Mouse (Mus musculus): ENCODE data around the gene Srsf5. TPM values are rescaled to one million over a fixed set of nuclear protein-coding genes. Genes with fewer than 3 reads are reported as not detected.
"Not testable (repeated sequence)": the region's sequence is repeated elsewhere in the genome, so short reads cannot be mapped to it uniquely, and the experiment has no call there.

The Srsf5 gene
- polyA plus RNA-seq, 1 experiment from 2014 or later, result 287 TPM

DNA sequence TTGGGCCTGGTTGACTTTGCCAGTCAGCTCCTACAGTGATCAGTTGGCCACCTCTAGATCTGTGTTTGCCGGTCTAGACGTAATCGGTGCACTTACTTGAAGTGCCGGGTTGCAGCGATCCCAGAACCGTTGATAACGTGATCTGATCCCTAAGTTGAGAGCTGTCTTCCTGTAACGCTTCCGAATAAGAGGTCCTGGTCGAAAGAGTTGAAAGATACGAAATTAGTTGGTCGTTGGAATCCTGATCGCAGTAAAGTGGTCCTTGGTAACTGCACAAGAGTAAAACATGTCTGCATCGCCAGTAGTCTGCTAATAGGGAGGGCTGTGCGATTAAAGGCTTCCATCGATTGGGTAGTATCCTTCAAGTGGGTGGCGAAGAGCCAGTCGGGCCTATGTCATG, 2.9 kb downstream of the Srsf5 start:
- H3K36me3 ChIP-seq (replicated peaks), result peaks cover 64% of the 10 kb centered on the region
- H3K27me3 ChIP-seq, result no peaks in the 10 kb centered on the region
- no peak for ATAC-seq (ENCODE audit: insufficient read depth)
- peaks cover 55% of the 10 kb centered on the region for H3K4me1 ChIP-seq (replicated peaks)
- no peak overlapping the region for H3K27ac ChIP-seq (replicated peaks)
- H3K4me3 ChIP-seq (replicated peaks), result 0 out of 2 replicates have a peak overlapping the region, but pooled peaks have one; percentile 4
- H3K9ac ChIP-seq, result 0 out of 2 replicates have a peak overlapping the region, but pooled peaks have one; percentile 12
- H3K9me3 ChIP-seq (replicated peaks), result no peaks in the 10 kb centered on the region
- WGBS (ENCODE audit: insufficient replicate concordance), result 92% methylated on average over 18 of the region's 18 CpGs
- H3K4me2 ChIP-seq, result no peak overlapping the region; the same call in 1 of the 2 replicates

DNA sequence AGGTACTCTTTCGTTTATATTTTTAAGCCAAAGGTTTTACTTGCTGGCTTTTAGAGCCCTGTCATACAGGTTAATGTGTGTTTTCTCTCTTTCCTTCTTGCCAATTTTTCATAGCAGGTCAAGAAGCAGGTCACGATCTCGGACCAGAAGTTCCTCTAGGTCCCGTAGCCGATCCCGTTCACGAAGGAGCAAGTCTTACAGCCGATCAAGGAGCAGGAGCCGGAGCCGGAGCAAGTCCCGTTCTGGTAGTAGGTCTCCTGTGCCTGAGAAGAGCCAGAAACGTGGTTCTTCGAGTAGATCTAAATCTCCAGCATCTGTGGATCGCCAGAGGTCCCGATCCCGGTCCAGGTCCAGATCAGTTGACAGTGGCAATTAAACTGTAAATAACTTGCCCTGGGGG, 4.3 kb downstream of the Srsf5 start:
- not testable (repeated sequence) for ATAC-seq (ENCODE audit: insufficient read depth)

DNA sequence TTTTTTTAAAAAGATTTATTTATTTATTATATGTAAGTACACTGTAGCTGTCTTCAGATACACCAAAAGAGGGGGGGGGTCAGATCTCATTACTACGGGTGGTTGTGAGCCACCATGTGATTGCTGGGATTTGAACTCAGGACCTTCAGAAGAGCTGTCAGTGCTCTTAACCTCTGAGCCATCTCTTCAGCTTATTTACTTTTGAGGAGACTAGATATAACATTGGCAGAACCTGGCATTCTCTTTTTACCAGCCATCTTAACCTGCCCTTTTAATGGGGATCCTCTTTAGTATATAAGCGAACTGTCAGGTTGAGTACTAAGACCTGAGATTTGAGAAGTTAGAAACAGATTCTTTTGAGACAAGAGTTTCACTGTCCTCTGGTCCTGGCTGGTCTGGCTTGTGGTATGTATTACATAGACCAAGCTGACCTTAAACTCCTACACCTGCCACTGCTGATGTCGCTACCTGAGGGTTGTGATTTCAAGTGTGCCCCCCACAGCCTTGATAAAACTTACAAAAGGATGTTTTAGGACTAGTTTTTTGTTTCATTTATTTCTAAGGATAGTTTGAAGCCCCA, 6.4 kb downstream of the Srsf5 start:
- H3K9me3 ChIP-seq (replicated peaks), result no peaks in the 10 kb centered on the region
- 83% methylated on average over 3 of the region's 3 CpGs for WGBS (ENCODE audit: insufficient replicate concordance)
- H3K4me1 ChIP-seq (replicated peaks), result peaks cover 38% of the 10 kb centered on the region
- no peak overlapping the region for H3K4me2 ChIP-seq
- no peak overlapping the region for H3K27ac ChIP-seq (replicated peaks)
- H3K4me3 ChIP-seq (replicated peaks), result no peak overlapping the region
- peaks cover 94% of the 10 kb centered on the region for H3K36me3 ChIP-seq (replicated peaks)
- ATAC-seq (ENCODE audit: insufficient read depth), result no peak
- no peak overlapping the region for H3K9ac ChIP-seq
- H3K27me3 ChIP-seq, result no peaks in the 10 kb centered on the region

More for the DNA sequence above, 4.3 kb downstream of the Srsf5 start:
- not testable (repeated sequence) for H3K9ac ChIP-seq; H3K27ac ChIP-seq (replicated peaks); H3K4me3 ChIP-seq (replicated peaks); H3K27me3 ChIP-seq; H3K4me2 ChIP-seq; H3K9me3 ChIP-seq (replicated peaks)
- peaks cover 41% of the 10 kb centered on the region for H3K4me1 ChIP-seq (replicated peaks)
- H3K36me3 ChIP-seq (replicated peaks), result peaks cover 78% of the 10 kb centered on the region
- 90% methylated on average over 16 of the region's 16 CpGs for WGBS (ENCODE audit: insufficient replicate concordance)

DNA sequence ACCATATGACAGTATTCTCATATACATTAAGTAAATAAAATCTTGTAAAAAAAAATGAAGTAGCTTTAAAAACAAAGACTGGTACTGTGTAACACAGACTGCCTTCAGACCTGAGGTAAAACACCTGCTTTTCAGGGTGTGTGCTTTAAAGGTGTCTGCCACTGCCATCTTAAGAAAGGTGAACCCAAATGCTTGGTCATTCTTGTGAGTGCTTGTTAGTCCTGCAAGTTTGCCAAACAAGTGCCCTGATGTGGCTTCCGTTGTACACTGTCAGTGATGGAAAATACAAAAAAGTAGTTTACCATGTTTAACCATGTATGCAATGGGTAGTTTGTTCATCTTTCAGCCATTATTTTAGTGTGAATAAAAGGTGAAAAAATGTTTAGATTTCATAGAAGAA, 7.2 kb downstream of the Srsf5 start:
- no peak overlapping the region for H3K27ac ChIP-seq (replicated peaks)
- 93% methylated on average over 1 of the region's 1 CpGs for WGBS (ENCODE audit: insufficient replicate concordance)
- peaks cover 30% of the 10 kb centered on the region for H3K4me1 ChIP-seq (replicated peaks)
- no peaks in the 10 kb centered on the region for H3K9me3 ChIP-seq (replicated peaks)
- no peak overlapping the region for H3K9ac ChIP-seq
- H3K27me3 ChIP-seq, result no peaks in the 10 kb centered on the region
- peaks cover 94% of the 10 kb centered on the region for H3K36me3 ChIP-seq (replicated peaks)
- no peak for ATAC-seq (ENCODE audit: insufficient read depth)
- H3K4me2 ChIP-seq, result no peak overlapping the region
- no peak overlapping the region for H3K4me3 ChIP-seq (replicated peaks)

- no peaks in the 10 kb centered on the region for H3K27me3 ChIP-seq
- WGBS (ENCODE audit: insufficient replicate concordance), result 76% methylated on average over 3 of the region's 3 CpGs
- no peak for ATAC-seq (ENCODE audit: insufficient read depth)
- no peak overlapping the region for H3K4me2 ChIP-seq
- no peak overlapping the region for H3K27ac ChIP-seq (replicated peaks)
- H3K9me3 ChIP-seq (replicated peaks), result no peaks in the 10 kb centered on the region
- peaks cover 98% of the 10 kb centered on the region for H3K36me3 ChIP-seq (replicated peaks)
- no peak overlapping the region for H3K4me3 ChIP-seq (replicated peaks)
- no peak overlapping the region for H3K9ac ChIP-seq
- peaks cover 14% of the 10 kb centered on the region; the same call in 1 of the 2 replicates for H3K4me1 ChIP-seq (replicated peaks)
Measured at GRCm38 (mm10) chr12:80956039-80956438, 10.7 kb downstream of the Srsf5 start.

DNA sequence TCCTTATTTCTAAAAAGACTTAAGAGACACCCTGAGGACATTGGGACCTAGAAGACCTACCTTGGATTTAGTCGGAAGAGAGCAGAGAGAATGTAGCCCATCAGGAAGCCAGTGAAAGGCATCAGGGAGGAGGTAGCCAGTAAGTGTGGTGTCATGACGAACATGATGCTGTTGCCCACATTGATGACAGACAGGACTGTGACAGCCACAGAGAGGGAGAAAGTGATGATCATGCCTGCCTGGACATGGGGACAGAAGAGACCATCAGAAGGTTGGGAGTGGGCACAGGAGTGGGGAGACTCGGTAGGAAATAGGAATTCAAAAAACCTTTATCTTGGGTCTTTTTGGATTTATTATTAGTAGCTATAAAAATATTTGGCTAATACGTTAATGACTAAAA, 12.7 kb downstream of the Srsf5 start:
- 74% methylated on average over 4 of the region's 4 CpGs for WGBS (ENCODE audit: insufficient replicate concordance)
- H3K36me3 ChIP-seq (replicated peaks), result peaks cover 79% of the 10 kb centered on the region

GRCm38 (mm10) chr12:80962566-80962965, 17.3 kb downstream of the Srsf5 start:
- Histone ChIP-seq H3K4me3 (replicated peaks) (no peak overlapping the region), H3K9me3 (replicated peaks) (no peaks in the 10 kb centered on the region), H3K36me3 (replicated peaks) (peaks cover 32% of the 10 kb centered on the region), H3K9ac (no peak overlapping the region), H3K27me3 (no peaks in the 10 kb centered on the region), H3K4me2 (no peak overlapping the region), H3K4me1 (replicated peaks) (no peaks in the 10 kb centered on the region), H3K27ac (replicated peaks) (no peak overlapping the region)
- ATAC-seq (ENCODE audit: insufficient read depth), result no peak
- 77% methylated on average over 4 of the region's 4 CpGs for WGBS (ENCODE audit: insufficient replicate concordance)

More for the DNA sequence above, 12.7 kb downstream of the Srsf5 start:
- H3K9me3 ChIP-seq (replicated peaks), result no peaks in the 10 kb centered on the region
- H3K27me3 ChIP-seq, result no peaks in the 10 kb centered on the region
- no peak overlapping the region for H3K27ac ChIP-seq (replicated peaks)
- no peak overlapping the region for H3K9ac ChIP-seq
- no peak overlapping the region for H3K4me2 ChIP-seq
- no peaks in the 10 kb centered on the region for H3K4me1 ChIP-seq (replicated peaks)
- H3K4me3 ChIP-seq (replicated peaks), result no peak overlapping the region
- no peak for ATAC-seq (ENCODE audit: insufficient read depth)

GRCm38 (mm10) chr12:80966059-80966838, 20.9 kb downstream of the Srsf5 start:
- H3K36me3 ChIP-seq (replicated peaks), result no peaks in the 10 kb centered on the region
- H3K4me1 ChIP-seq (replicated peaks), result no peaks in the 10 kb centered on the region
- no peaks in the 10 kb centered on the region for H3K27me3 ChIP-seq
- H3K9ac ChIP-seq, result no peak overlapping the region
- H3K4me2 ChIP-seq, result peak overlapping the region; percentile 29
- WGBS (ENCODE audit: insufficient replicate concordance), result 65% methylated on average over 11 of the region's 11 CpGs
- H3K9me3 ChIP-seq (replicated peaks), result no peaks in the 10 kb centered on the region
- H3K4me3 ChIP-seq (replicated peaks), result peak overlapping the region; percentile 8; the same call in 1 of the 2 replicates
- no peak overlapping the region for H3K27ac ChIP-seq (replicated peaks)
- ATAC-seq (ENCODE audit: insufficient read depth), result 0 out of 2 replicates have a peak, but pooled peaks have one; percentile 41

- Histone ChIP-seq H3K27me3 (no peaks in the 10 kb centered on the region), H3K4me2 (peak overlapping the region; percentile 29; the same call in 1 of the 2 replicates), H3K4me3 (replicated peaks) (peak overlapping the region; percentile 10; the same call in 1 of the 2 replicates), H3K9ac (no peak overlapping the region), H3K4me1 (replicated peaks) (no peaks in the 10 kb centered on the region), H3K27ac (replicated peaks) (peak overlapping the region; percentile 59), H3K9me3 (replicated peaks) (no peaks in the 10 kb centered on the region), H3K36me3 (replicated peaks) (no peaks in the 10 kb centered on the region)
- 50% methylated on average over 9 of the region's 9 CpGs for WGBS (ENCODE audit: insufficient replicate concordance)
- ATAC-seq (ENCODE audit: insufficient read depth), result peak; percentile 41; the same call in 1 of the 2 replicates
Measured at GRCm38 (mm10) chr12:80967918-80968317, 22.6 kb downstream of the Srsf5 start.

DNA sequence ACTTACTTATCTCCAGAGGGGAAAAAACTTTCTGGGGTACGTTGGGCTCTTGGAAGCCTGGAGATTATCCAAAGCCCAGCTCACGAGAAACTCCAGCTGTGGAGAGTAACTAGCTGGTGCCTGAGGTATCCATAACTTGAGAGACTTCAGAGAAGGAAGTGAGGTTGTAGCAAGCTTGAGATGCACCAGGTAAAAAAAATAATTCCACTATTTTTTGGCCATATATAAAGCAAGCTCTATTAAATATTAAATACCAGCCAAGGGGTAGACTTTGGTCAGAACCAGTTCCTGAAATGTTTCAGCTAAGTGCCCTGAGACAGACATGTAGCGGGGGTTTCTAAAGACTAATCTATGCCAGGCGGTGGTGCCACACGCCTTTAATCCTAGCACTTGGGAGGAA, 23.3 kb downstream of the Srsf5 start, which contains the start of gene Slc10a1:
Gene Slc10a1 (minus strand): TSS at position 101 of the 400 bp plus-strand sequence.
- Histone ChIP-seq H3K4me3 (replicated peaks) (peak within 1 kb of the TSS; percentile 10; the same call in 1 of the 2 replicates), H3K9ac (no peak within 1 kb of the TSS), H3K36me3 (replicated peaks) (no peaks in the 10 kb centered on the region), H3K4me2 (peak within 1 kb of the TSS; percentile 29; the same call in 1 of the 2 replicates), H3K9me3 (replicated peaks) (no peaks in the 10 kb centered on the region), H3K4me1 (replicated peaks) (no peaks in the 10 kb centered on the region), H3K27me3 (no peaks in the 10 kb centered on the region), H3K27ac (replicated peaks) (peak within 1 kb of the TSS; percentile 59)
- ATAC-seq (ENCODE audit: insufficient read depth), result no peak
- WGBS (ENCODE audit: insufficient replicate concordance), result 63% methylated on average over 5 of the region's 5 CpGs

DNA sequence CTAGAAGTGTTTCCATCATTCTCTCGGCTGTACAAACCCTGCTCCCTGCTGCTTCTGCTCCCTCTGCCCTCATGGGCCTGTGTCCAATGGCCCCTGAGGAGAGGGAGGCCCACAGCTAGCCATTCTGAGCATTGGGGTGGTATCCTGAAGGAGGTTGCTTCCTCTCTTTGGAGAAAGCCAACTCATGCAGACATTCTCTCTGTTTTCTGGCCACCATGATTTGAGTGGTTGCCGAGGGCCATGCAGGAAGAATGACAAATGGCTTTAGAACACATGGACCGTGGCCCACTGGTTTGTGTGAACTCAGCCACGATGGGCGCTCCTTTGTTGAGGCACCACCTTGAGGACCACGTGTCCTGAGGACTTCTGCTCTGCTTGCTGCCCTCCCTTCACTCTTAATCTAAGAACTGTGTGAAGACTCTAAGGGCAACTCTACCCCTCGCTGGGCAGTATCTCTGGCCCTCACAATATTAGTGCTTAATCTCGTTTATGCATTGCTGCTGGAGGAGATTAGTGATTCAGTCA, 24.9 kb downstream of the Srsf5 start:
- 60% methylated on average over 8 of the region's 8 CpGs for WGBS (ENCODE audit: insufficient replicate concordance)
- Histone ChIP-seq H3K27ac (replicated peaks) (no peak overlapping the region), H3K36me3 (replicated peaks) (no peaks in the 10 kb centered on the region)

More for the DNA sequence above, 24.9 kb downstream of the Srsf5 start:
- Histone ChIP-seq H3K4me2 (no peak overlapping the region), H3K4me3 (replicated peaks) (no peak overlapping the region), H3K9me3 (replicated peaks) (no peaks in the 10 kb centered on the region), H3K4me1 (replicated peaks) (0 out of 2 replicates have a peak, but pooled peaks cover 2% of the 10 kb centered on the region), H3K27me3 (no peaks in the 10 kb centered on the region), H3K9ac (no peak overlapping the region)
- ATAC-seq (ENCODE audit: insufficient read depth), result no peak
